24 mouse cellular contexts compared by ENCODE assay signal in genomic region chr12:53581181-53581580, GRCm38 (mm10).
"Had no signal": no experiment of that assay in that cellular context is flagged by ENCODE, and none has a peak within 500 bp of the region (broad histone marks: within the 10 kb centered on the region; RNA-seq: fewer than 3 reads in every experiment).

No protein-coding gene starts in this region.

- H3K4me2 ChIP-seq: limb, embryonic 12.5 days; limb, embryonic 15.5 days; liver, embryonic 11.5 days; lung, embryonic 14.5 days; midbrain, embryonic 13.5 days; neural tube, embryonic 13.5 days had no signal

- H3K9me3 ChIP-seq: limb, embryonic 12.5 days; limb, embryonic 15.5 days; midbrain, embryonic 10.5 days; midbrain, embryonic 13.5 days; neural tube, embryonic 13.5 days had no signal

- H3K27ac ChIP-seq: kidney, postnatal 0 days; limb, embryonic 12.5 days; limb, embryonic 15.5 days; liver, embryonic 14.5 days; macrophage; midbrain, embryonic 10.5 days; midbrain, embryonic 13.5 days; neural tube, embryonic 13.5 days; stomach, postnatal 0 days had no signal

- H3K4me1 ChIP-seq: limb, embryonic 12.5 days; limb, embryonic 15.5 days; megakaryocyte, embryonic 14.5 days; midbrain, embryonic 10.5 days; midbrain, embryonic 13.5 days; neural tube, embryonic 13.5 days had no signal

- ATAC-seq: liver, postnatal 0 days; lung, postnatal 0 days; midbrain, embryonic 13.5 days; midbrain, embryonic 16.5 days had no signal

- H3K27me3 ChIP-seq: limb, embryonic 12.5 days; limb, embryonic 15.5 days; megakaryocyte, embryonic 14.5 days; midbrain, embryonic 13.5 days; neural tube, embryonic 13.5 days had no signal

- H3K4me3 ChIP-seq: limb, embryonic 12.5 days; limb, embryonic 15.5 days; megakaryocyte, embryonic 14.5 days; midbrain, embryonic 10.5 days; midbrain, embryonic 13.5 days; myocyte; neural tube, embryonic 13.5 days had no signal

- H3K9ac ChIP-seq: limb, embryonic 12.5 days; limb, embryonic 15.5 days; liver, embryonic 14.5 days; liver, postnatal 0 days; lung, embryonic 14.5 days; midbrain, embryonic 13.5 days; neural tube, embryonic 13.5 days had no signal

- H3K36me3 ChIP-seq: limb, embryonic 12.5 days; limb, embryonic 15.5 days; midbrain, embryonic 10.5 days; midbrain, embryonic 13.5 days; neural tube, embryonic 13.5 days had no signal

- DNase-seq: kidney, adult 9 months; kidney, postnatal 25 days; layer of hippocampus, postnatal 36 days; left cerebral cortex, postnatal 4 days; liver, postnatal 0 days; lung, embryonic 14.5 days; retina, postnatal 1 day; right cerebral cortex, postnatal 14 days; right cerebral cortex, postnatal 4 days; thymus, postnatal 25 days had no signal
